Mouse (Mus musculus): ENCODE measurements around the gene Hpd. TPM values are rescaled to one million over a fixed set of nuclear protein-coding genes. Genes with fewer than 3 reads are reported as not detected.

Hpd gene
- polyA plus RNA-seq, 2 experiments from 2014 or later, result not detected

DNA sequence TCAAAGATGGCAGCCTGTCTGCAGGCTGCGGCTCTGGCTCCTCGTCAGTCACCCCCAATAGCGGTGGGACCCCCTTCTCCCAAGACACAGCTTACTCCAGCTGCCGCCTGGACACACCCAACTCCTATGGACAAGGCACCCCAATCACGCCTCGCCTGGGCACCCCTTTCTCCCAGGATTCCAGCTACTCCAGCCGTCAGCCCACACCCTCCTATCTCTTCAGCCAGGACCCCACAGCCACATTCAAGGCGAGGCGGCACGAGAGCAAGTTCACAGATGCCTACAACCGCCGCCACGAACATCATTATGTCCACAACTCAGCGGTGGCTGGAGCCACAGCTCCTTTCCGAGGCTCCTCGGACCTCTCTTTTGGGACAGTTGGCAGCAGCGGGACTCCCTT lies 35.0 kb downstream of the Hpd start:
- ATAC-seq, result no peak

DNA sequence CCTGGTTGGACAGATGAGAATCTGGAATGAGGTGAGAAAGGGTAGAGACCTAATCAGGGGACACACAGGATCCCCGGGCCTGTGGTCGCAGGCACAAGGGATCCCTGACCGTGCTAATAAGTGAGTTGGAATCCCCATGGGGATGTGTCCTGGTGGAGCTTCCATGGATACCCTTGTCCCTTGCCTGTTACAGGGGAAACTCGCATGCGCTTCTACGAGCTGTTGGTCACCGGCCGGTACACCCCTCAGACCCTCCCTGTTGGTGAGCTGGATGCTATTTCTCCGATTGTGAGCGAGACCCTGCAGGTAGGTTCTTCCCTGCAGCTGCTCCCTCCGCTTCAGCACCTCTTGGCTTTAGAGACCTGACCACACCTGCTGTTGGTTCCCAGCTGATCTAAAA lies 36.2 kb downstream of the Hpd start:
- ATAC-seq, result no peak

DNA sequence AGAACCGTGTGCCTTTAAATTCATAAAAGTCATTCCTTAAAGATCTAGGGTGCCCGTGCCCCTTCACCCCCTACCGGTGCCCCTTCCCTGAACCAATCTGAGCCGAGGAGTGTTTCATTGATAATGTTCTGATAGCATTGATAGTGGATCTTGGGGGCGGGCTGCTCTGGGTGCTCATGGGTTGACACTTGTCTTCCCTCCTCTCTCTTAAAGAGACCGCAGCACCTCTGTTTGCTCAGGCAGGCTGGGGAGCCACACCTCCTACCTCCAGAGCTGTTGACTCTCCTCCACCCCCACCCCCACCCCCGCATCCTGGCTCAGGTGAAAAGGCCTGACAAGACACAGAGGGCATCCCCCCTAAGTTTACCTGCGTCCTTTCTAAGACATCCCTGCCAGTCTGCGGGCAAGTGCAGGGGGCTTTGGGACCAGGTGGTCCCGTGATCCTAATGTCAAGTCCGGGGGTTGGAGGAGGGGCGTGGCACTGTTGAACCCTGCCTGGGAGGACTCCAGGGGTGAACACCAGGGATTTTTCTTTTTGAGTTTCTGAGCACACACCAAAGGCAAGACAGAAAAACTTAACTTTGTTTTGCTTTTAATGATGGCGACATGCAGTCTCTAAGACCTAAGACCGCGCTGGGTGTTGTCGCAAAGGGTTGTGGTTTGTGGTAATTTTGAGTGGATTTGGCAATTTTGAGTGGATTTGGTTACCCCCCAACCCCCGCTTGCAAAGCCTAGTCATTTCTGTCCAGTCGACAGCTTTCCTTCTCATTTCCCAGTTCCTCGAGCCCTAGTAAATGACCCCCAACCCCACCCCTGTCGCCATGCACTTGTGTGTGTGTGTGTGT lies 37.6 kb downstream of the Hpd start:
- ATAC-seq, result no peak

DNA sequence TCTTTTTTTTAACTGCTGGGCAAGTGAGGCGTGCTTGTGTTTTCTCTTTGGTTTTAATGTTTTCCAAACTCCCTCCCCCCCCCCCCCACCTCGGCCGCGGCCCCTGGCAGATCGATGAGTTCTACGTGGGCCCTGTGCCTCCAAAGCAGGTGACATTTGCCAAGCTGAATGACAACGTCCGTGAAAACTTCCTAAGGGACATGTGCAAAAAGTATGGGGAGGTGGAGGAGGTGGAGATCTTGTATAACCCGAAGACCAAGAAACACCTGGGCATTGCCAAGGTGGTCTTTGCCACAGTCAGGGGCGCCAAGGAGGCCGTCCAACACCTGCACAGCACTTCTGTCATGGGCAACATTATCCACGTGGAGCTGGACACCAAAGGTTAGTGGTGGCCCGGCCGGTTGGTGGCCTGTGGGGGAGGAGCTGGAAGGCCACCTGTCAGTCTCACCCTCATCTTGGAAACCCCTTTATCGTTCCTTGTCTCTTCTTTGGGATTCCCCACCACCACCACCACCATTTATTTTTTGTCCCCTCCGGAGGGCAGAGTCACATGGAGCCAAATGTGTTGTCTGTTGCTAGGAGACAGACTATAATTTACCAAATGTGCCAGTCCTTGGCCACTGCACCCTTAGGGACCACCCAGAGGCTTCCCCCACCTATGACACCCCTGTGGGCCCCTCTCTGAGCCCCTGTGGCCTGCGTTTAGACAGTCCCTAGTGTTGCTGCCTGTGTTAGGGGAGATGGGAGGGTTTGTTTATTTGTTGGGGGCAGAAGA lies 38.4 kb downstream of the Hpd start:
- no peak for ATAC-seq

DNA sequence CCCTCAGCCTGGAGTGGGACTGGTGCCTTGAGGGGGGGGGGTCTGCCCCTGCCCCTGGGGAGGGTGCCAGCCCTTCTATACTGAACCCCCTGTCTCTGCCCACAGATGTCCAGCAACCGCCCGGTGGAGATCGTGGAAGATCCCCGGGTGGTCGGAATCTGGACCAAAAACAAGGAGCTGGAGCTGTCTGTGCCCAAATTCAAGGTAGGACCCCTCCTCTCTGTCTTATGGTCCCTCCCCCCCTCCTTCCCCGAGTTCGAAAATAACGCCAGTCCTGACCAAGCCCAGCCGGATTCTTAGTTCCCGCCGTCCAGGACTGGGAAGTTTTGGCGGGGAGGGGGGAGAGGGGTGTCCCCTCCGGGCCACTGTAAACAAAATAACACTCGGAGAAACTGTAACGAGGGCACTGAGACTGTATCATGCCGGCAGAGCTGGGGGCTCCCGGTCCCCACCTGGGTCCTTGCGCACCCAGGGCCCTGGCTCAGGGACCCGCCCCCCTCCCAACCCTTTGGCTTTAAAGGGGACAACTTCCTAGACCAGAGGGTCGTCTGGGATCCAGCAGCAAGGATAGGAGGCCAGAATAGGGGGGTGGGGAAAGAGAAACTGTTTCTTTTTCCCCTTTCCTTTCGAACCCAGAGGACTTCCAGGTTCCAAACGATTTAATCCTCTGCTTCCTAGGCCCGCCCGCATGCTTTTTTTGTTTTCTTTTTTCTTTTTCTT lies 39.1 kb downstream of the Hpd start:
- no peak for ATAC-seq

DNA sequence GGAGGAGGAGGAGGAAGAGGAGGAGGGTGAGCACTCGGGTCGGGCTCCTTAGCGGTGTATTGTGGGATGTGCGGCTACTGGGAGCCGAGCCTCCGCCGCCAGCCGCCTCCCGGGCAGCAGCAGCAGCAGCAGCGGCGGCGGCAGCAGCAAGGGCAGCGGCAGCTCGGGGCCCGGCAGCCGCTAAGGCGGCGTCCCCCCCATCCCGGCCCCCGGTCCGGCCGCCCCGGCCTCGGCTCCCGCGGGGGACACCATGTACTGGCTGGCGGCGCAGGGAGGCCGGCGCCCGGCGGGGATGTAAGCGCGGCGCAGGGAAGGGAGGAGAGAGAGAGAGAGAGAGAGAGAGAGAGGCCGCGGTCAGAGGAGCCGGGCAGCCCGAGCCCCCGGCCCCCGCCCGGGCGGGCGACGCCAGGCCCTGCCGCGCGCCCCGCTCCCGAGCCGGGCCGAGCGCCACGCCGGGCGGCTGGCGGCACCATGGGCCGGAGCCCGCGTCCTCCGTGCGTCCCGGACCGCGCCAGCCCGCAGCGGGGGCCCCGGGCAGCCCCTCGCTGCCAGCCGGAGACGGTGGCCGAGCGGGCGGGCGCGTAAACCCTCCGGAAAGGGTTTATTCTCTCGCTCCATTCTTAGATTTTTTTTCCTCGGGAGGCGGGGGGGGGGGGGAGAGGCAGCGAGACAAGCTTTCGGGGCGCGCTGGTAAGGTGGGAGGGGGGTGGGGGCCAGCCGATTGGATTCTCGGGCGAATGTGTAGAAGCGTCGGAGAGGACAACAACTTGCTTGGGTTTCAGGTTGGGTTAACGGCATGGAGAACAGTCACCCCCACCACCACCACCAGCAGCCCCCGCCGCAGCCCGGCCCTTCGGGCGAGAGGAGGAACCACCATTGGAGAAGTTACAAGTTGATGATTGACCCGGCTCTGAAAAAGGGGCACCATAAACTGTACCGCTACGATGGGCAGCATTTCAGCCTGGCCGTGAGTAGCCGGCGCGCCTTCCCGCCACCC lies 40.1 kb downstream of the Hpd start, which contains the start of gene Setd1b:
Gene Setd1b, plus strand, starts transcription at position 33 of the 997 bp plus-strand sequence.
- no peak for ATAC-seq

DNA sequence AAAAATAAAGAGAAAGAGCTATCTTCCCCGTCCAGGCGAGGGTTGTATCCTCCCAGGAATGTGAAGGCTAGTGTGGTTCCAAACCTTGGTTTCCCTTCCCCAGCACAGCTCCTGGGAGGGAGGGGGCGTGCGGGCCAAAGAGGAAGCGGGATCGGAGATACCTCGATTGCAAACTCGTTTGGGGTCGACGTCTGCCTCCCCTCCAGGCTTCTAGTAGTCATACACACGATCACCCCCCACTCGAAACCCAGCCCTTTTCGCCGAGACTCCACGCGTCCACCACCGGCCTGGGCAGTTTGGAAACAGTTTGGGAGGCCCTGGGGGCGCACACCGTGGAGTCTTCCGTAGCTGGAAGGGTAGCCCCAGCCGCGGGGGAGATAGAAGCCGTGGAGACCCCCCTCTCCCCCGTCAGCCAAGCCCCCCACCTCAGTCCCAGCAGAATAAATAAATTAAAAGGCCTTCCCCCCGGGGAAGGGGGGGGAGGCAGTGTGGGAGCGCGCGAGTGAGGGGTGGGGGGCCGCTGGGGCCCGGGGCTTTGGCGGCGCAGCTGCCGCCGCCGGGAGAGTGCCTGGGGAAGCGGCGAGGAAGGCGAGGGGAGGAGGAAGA lies 40.9 kb downstream of the Hpd start:
- ATAC-seq, result no peak

DNA sequence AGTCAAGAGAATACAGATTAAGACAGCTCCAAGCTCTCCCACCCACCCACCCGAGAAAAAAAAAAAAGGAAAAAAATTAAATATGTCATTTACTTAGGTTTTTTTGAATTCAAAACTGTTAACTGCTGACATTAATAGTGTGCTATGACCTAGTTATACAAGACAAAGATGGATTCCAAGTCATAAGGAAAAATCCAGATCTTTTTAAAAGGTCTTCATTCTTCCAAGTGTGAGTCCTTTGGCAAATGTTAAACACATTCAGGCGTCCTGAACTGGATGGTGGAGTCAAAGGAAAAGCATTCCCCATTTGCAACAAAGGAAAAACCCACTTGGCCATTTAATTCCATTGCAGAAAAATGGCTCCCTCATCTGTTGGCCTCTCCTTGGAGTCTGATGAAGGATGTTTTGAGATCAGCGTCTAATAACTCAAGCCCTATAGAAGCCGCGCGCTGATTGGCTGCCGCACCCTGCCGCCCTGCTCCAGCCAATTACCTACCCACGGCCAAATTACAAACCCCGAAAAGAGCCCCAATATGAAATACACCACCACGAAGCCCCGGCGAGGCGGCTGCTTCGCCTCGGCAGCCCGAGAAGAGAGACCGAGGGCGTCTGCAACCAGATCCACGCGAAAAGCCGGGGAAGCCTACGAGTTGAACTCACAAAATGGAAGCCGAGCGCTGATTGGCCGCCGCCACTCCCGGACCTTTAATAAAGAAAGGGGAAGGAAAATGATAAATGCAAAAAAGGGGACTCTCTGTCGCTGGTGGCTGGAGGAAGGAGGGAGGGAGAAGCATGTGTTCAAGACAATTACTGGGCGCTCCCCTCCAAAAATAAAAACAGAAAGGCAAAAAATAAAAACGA lies 41.6 kb downstream of the Hpd start:
- ATAC-seq, result peak; percentile 71

DNA sequence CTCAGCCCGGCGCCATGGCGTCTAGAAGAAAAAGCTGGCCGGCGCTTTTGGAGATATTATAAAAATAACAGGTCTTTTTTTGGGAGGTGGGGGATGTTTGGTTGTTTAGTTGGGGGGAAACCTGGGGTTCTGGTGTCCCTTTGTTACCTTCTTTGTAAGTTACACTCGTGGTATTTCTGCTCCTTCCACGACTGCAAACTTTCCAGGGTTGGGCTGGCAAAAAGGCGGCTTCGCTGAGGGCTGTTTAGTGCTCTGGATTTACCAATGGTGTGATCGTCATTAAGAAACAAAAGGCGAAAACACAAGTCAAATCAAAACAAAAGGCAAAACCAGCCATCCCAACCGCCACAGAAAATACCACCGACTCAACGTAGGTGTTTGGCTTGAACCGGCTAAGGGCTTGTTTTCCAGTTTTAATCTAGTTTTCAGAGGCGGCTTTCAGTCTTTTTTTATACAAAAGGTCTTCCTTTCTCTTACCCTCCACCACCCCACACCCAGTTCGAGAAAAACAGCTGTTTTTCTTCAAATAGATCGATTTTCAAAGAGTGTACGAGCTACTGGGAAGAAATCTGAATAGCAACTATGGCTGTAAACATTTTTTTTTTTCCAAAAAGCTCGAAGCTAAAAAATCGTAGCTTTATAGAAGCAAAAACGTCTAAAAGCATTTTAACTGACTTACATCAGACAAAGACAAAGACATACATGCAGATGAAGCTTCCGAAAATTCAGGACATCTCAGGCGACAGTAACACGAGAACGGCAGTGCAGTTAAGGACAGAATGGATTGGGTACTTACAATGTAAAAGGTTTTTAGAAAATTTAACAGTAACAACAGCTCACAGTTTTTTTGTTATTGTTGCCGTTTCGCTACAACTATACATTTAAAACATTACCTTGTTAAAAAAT lies 42.6 kb downstream of the Hpd start:
- ATAC-seq, result no peak

DNA sequence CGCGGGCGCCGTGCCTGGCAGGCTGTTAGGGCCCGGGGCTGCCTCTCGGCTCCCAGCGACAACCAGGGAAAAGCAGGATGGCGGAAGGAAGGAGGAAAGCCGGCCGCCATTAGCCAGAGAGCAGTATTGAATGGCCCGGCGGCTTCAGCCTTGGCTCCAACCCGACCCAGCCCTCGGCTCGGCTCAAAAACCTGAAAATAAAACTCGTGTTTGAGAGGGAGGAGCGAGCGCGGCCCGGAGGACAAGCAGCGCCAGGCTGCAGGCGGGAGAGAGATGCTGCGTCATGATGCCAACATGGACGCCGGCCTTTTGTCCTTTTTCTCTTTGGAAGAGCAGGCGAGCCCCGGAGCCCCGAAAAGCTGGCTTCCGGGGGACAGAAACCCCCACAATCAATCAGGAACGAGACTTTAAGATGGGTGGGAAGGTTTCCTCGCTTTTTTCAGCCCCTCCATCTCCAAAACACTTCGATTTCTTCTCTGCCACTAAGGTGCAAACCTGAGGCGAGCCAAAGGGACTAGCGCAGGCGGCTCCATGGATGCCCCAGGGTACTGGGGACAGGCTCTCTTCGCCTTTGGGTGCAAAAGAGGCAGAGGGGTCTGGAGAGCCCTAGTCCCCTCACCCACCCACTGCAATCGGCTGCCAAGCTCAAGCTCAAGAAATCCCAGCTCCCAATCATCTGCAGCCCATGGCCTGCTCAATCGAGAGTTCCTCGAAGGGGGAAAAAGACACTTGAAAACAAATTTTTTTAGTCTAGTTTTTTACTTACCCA lies 43.4 kb downstream of the Hpd start:
- peak; percentile 15 for ATAC-seq

DNA sequence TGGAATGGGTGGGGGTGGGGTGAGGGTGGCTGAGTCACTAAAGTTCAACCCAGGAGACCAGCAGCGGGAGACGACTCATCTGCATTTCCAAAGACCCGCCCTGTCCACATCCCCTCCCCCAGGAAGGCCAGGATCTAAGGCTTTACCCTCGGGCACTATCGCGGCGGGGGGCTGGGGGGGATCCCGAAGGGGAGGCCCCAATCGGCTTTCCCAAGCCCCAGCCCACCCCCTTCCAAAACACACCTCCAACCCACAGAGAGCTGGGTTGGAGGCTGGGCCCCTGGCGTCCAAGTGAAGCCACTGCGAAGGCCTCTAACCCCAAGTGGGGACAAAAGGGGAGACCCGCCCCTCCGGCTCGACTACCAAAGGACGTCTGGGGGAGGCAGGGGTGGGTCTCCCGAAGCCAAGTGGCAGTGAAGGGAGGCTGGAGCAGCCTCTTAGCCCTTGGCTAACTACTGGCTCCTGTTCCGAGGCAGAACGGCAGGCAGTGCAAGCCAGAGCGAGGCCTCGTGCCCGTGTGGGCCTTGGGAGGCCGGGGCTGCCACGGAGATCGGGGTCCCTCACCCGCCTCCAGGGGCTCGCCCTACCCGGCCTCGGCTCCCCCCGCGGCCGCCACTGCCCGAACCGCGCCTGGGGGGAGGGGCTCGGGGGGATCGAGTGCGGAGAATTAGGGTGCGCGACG lies 44.2 kb downstream of the Hpd start:
- ATAC-seq, result no peak

DNA sequence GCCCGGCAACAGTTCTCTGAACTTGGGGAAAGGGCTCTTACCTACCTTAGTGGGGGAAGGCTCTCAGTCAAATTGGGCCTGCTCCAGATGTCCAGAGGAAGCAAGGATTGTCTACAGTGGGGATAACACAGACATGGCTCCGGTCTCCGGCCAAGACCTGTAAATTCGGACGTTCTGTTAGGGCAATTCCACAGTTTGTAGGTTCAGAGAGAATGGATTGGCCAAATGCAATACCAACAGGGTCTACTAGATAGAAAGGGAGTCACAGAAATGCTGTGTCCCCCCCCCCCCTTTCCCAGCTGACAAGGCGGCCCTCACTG lies 44.7 kb downstream of the Hpd start:
- ATAC-seq, result no peak

DNA sequence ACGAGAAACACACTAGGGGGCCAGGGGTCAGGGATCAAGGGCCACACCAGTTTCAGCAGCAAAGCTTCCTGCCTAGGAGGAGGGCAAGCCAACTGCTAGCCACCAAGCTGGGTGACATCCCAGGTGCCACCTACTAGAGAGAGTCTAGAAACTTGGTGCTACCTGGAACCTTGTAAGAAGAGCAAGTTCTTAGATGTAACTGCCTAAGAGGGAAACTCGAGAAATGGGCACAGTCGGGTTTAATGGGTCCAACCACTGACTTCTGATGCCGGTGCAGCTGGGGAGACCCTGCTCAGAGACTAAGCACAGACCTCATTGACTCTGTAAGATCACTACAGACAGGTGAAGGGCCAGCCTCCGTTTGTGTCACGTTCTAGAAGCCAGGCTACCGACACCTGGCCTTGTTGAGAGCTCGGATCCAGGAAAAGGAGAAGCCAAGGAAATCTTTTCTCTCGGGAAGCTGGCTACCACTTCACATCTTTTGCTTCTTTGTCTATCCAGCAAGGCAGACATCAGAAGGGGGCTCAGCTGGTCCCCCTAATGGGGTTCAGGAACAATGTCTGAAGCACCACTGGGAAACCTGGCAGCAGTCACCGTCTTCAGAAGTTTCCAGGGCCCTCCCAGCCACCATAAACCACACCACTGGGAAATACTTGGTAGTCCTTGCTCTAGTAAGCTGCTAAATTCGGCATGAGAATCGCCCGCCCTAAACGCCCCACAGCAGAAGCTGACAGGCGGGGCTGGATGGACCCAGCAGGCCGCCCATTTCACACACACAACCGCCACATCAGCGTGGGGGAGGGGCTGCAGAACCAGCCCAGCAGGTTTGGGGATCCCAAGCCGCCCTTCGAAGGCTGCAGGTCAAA lies 45.2 kb downstream of the Hpd start:
- ATAC-seq, result no peak

DNA sequence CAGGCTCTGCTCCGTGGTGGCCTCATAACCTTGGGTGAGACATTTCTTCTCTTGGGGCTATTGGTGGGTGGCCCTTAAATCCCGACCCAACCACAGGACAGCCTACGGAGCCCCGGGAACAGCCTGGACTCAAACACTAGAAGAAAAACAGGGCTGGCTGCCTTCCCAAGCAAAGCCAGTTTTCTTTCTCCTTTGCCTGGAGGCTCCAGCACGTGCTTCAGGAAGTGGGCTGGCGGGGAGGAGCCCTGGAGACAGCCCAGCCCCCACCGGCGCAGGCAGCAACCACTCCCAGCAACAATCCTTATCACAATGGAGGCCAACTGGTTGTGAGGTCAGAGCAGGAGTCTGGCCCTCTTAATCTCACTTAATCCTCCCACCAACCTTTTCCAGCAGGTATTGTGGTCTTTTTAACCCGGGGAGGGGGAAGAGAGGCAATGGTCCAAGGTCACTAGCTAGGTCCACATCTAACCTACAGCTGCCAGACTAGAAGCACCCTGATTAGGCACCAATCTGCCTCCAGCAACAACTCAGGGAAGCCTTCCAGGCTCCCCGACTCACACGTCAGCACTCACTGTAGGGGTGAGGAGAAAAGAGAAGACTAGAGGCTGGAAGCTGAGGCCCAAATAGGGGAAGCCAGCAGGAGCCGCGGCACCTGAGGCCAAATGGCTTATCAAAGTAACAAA lies 46.0 kb downstream of the Hpd start:
- ATAC-seq, result no peak

DNA sequence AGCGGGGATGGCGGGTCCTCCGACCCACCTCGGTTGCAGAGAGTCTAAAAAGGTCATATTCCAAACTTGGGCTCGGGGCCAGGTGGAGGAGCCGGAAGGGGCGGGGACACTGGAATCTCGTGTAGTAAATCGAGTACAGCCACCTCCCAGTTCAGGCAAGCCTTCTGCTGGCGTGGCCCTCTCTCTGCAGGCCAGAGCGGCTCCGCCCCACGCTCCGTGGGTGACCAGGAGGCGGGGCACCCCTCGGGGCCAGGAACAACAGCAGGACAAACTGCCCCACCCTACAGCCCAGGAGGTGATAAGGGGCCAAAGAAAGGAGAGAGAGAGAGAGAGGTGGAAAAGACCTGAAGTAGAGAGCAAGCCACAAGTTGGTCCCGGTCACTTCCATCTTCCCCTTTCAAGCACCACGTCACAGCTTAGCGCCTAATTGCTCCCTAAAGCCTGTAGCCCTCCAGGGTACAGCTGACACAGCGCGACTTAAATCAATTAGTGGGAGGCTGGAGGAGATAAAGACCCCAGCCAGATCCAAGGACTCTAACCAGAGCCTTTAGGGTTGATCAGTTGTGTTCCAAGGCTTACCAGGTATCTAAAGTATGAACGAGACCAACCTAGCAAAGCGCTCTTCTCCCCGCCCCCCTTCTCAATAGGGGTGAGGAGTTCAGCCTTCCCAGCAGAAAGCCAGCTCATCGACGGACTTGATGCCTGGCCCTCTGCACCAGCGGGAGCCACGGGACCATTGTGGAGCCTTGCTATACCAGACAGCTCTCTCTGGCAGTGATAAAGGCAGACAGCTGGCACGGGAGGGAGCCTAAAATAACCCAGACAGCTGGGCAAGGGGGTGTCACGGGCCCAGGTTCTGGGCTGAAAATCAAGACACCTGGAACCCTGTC lies 46.8 kb downstream of the Hpd start:
- no peak for ATAC-seq
